Mouse (Mus musculus): ENCODE results near the gene Gltp.

GRCm38 (mm10) chr5:114680676-114681285, 10.0 kb downstream of the Gltp start:
- TF ChIP-seq CHD2 (IDR thresholded peaks at IDR 0.05; ENCODE audit: low read depth, low read length), result no peak
- TF ChIP-seq ZC3H11A (IDR thresholded peaks at IDR 0.05; ENCODE audit: borderline replicate concordance, low read depth, low read length), result no peak
- TF ChIP-seq HCFC1 (IDR thresholded peaks at IDR 0.05; ENCODE audit: borderline replicate concordance, insufficient read depth, low read length), result no peak
- no peak for TF ChIP-seq ZNF384 (IDR thresholded peaks at IDR 0.05; ENCODE audit: low read depth, low read length)
- TF ChIP-seq MAFK (IDR thresholded peaks at IDR 0.05; ENCODE audit: insufficient read depth, low read depth, low read length), result no peak
